ENCODE assay signal across 18 mouse cellular contexts in genomic region chr15:71010773-71011172, GRCm38 (mm10).
DNase-seq lines count a peak whose midpoint lies in the region; ATAC-seq lines count a peak whose summit lies in the region.
"Had no signal": no experiment of that assay in that cellular context is flagged by ENCODE, and none has a peak within 500 bp of the region (broad histone marks: within the 10 kb centered on the region; RNA-seq: fewer than 3 reads in every experiment).

No protein-coding gene starts in this region.

- WGBS in neural tube, embryonic 12.5 days, result 19% methylated on average over 5 of the region's 5 CpGs
- WGBS in neural tube, embryonic 15.5 days, result 15% methylated on average over 5 of the region's 5 CpGs
- WGBS in hindbrain, embryonic 13.5 days, result 23% methylated on average over 5 of the region's 5 CpGs
- 9% methylated on average over 5 of the region's 5 CpGs for WGBS in midbrain, embryonic 15.5 days

- H3K4me2 ChIP-seq in neural tube, embryonic 12.5 days (replicated peaks), result no peak overlapping the region
- H3K4me2 ChIP-seq in neural tube, embryonic 15.5 days, result no peak overlapping the region
- H3K4me2 ChIP-seq in hindbrain, embryonic 13.5 days, result no peak overlapping the region
- no peak overlapping the region for H3K4me2 ChIP-seq in midbrain, embryonic 15.5 days
- H3K4me2 ChIP-seq: stomach, embryonic 15.5 days had no signal

- no peaks in the 10 kb centered on the region for H3K27me3 ChIP-seq in neural tube, embryonic 12.5 days (replicated peaks)
- H3K27me3 ChIP-seq in neural tube, embryonic 15.5 days (replicated peaks), result no peaks in the 10 kb centered on the region
- H3K27me3 ChIP-seq in hindbrain, embryonic 13.5 days, result no peaks in the 10 kb centered on the region
- no peaks in the 10 kb centered on the region for H3K27me3 ChIP-seq in midbrain, embryonic 15.5 days (replicated peaks)
- H3K27me3 ChIP-seq: stomach, embryonic 15.5 days had no signal

- H3K9ac ChIP-seq in neural tube, embryonic 12.5 days, result no peak overlapping the region
- H3K9ac ChIP-seq in neural tube, embryonic 15.5 days (replicated peaks), result no peak overlapping the region
- no peak overlapping the region for H3K9ac ChIP-seq in hindbrain, embryonic 13.5 days
- no peak overlapping the region for H3K9ac ChIP-seq in midbrain, embryonic 15.5 days
- H3K9ac ChIP-seq: stomach, embryonic 15.5 days had no signal

- no peak overlapping the region for H3K4me3 ChIP-seq in neural tube, embryonic 12.5 days
- H3K4me3 ChIP-seq in neural tube, embryonic 15.5 days (replicated peaks), result no peak overlapping the region
- no peak overlapping the region for H3K4me3 ChIP-seq in hindbrain, embryonic 13.5 days
- no peak overlapping the region for H3K4me3 ChIP-seq in midbrain, embryonic 15.5 days
- H3K4me3 ChIP-seq: heart, embryonic 10.5 days; stomach, embryonic 15.5 days had no signal

- 0 out of 2 replicates have a peak, but pooled peaks have one; percentile 41 for ATAC-seq in neural tube, embryonic 12.5 days (ENCODE audit: low FRiP score, low read depth)
- ATAC-seq in neural tube, embryonic 15.5 days (ENCODE audit: low FRiP score), result no peak
- peak; percentile 63; the same call in 1 of the 2 replicates for ATAC-seq in hindbrain, embryonic 13.5 days (ENCODE audit: low FRiP score)
- peak; percentile 45; the same call in 1 of the 2 replicates for ATAC-seq in midbrain, embryonic 15.5 days (replicated peaks)

- no peaks in the 10 kb centered on the region for H3K9me3 ChIP-seq in neural tube, embryonic 12.5 days
- H3K9me3 ChIP-seq in neural tube, embryonic 15.5 days (replicated peaks), result no peaks in the 10 kb centered on the region
- H3K9me3 ChIP-seq in hindbrain, embryonic 13.5 days, result no peaks in the 10 kb centered on the region
- H3K9me3 ChIP-seq in midbrain, embryonic 15.5 days, result no peaks in the 10 kb centered on the region
- H3K9me3 ChIP-seq: heart, embryonic 10.5 days; stomach, embryonic 15.5 days had no signal

- no peak overlapping the region for H3K27ac ChIP-seq in neural tube, embryonic 12.5 days
- H3K27ac ChIP-seq in neural tube, embryonic 15.5 days (replicated peaks), result no peak overlapping the region
- H3K27ac ChIP-seq in hindbrain, embryonic 13.5 days, result peak overlapping the region; percentile 64
- H3K27ac ChIP-seq in midbrain, embryonic 15.5 days, result no peak overlapping the region
- H3K27ac ChIP-seq: heart, embryonic 10.5 days; stomach, embryonic 15.5 days had no signal

- no peaks in the 10 kb centered on the region for H3K36me3 ChIP-seq in neural tube, embryonic 12.5 days
- no peaks in the 10 kb centered on the region for H3K36me3 ChIP-seq in neural tube, embryonic 15.5 days
- H3K36me3 ChIP-seq in hindbrain, embryonic 13.5 days, result no peaks in the 10 kb centered on the region
- no peaks in the 10 kb centered on the region for H3K36me3 ChIP-seq in midbrain, embryonic 15.5 days (replicated peaks)
- H3K36me3 ChIP-seq: heart, embryonic 10.5 days; stomach, embryonic 15.5 days had no signal

- no peak for DNase-seq in adrenal gland, postnatal 25 days
- DNase-seq in gastrocnemius, adult 18-20 months (ENCODE audit: low spot score), result no peak
- DNase-seq in layer of hippocampus, adult 11-12 months (ENCODE audit: low spot score), result no peak
- DNase-seq: cerebellum, adult 9-10 months; gastrocnemius, postnatal 10 days; heart, postnatal 14 days; kidney, postnatal 4 days; liver; lung, adult 18-20 months; lung, postnatal 36 days; spleen, adult 18-20 months; thymus, adult 2 months had no signal

- peaks cover 7% of the 10 kb centered on the region; the same call in 1 of the 2 replicates for H3K4me1 ChIP-seq in neural tube, embryonic 12.5 days
- H3K4me1 ChIP-seq in neural tube, embryonic 15.5 days, result no peaks in the 10 kb centered on the region
- peaks cover 7% of the 10 kb centered on the region; the same call in 1 of the 2 replicates for H3K4me1 ChIP-seq in hindbrain, embryonic 13.5 days (replicated peaks)
- H3K4me1 ChIP-seq in midbrain, embryonic 15.5 days, result no peaks in the 10 kb centered on the region
- H3K4me1 ChIP-seq: heart, embryonic 10.5 days; stomach, embryonic 15.5 days had no signal
